Mouse (Mus musculus) adipose tissue, adult 10 weeks (tissue): ENCODE results near the gene Srd5a3. TPM values are rescaled to one million over a fixed set of nuclear protein-coding genes. Genes with fewer than 3 reads are reported as not detected.

ENCODE experiments used
- polyA plus RNA-seq: library from polyadenylated mRNA; stranded (reverse); fragments of 350-450 nt; fragmentation: Illumina TruSeq; extraction: RNeasy Lipid Tissue Mini Kit (QIAGEN cat#74804); gene quantifications from one replicate; pipeline ENCODE4 v1.2.3, GENCODE M21; 2014; ENCODE audit warnings: low read depth, low replicate concordance

Gene Srd5a3
- 28.1 TPM for polyA plus RNA-seq

DNA sequence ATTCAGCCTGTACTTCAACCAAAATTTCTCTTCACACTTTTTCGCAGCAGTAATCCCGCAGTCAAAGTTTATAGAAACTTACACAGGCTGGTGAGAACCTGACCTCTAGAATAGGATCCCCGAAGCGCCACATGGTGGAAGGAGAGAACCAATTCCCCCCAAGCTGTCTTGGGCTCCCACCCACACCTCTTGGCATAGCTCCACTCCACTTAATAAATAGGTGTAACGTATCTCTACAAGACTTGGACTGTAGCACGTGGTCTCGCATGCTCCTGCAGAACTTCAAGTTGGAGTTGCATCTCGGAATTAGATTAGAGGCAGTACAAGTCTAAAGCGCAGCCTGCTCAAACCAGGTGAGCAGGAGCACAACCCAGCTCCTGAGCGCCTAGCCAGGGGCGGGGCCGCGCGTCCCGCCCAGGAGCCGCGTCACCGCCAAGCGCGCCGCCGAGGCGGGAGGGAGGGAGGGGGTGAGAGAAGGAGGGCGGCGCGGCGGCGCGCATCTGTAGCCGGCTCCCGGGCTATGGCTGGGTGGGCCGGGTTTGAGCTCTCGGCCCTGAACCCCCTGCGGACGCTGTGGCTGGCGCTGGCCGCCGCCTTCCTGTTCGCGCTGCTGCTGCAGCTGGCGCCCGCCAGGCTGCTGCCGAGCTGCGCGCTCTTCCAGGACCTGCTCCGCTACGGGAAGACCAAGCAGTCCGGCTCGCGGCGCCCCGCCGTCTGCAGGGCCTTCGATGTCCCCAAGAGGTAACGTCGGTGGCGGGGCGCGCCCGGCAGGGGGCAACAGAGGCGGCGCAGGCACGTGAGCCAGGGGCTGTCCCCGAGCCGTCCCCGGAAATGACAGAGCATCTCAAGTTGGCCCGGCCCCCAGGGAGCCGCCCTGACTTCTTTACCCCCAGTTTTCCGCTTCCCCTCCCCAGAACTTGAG is at the start of gene Srd5a3:
Gene Srd5a3 (plus strand): TSS at position 464 of the 922 bp plus-strand sequence.

DNA sequence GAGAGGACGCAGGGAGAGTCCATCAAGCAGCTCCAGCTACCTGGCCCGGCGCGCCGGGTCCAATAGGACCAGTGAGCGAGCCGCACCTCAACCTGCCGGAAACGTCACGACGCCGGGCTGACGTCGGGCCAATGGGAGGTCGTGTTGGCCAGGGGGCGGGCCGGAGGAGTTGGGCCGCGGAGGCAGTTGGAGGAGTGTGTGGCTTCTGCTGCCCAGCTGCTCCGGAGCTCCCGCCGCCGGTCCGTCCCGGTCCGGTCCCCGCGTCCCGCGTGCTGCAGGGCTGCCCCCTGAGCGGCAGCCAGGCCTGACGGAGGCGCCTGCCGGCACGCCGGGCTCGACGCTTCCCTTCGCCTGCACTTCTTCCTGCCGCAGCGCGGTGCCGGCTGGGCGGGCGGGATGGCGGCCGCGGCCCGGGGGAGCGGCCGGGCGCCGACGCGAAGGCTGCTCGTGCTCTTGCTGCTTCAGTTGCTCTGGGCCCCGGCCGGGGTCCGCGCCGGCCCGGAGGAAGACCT is 43.7 kb downstream of the Srd5a3 start, which contains the start of gene Tmem165:
Gene Tmem165 (plus strand): TSS at position 131 of the 512 bp plus-strand sequence.

Other genes starting within 250 kb of the Srd5a3 start
- gene Kdr, start 161.8 kb upstream of the Srd5a3 start, polyA plus RNA-seq: 29.5 TPM
- 54.4 TPM for gene Tmem165, start 43.6 kb downstream of the Srd5a3 start, polyA plus RNA-seq
- gene Clock, start 164.5 kb downstream of the Srd5a3 start, polyA plus RNA-seq: 15.0 TPM
- 13.0 TPM for gene Pdcl2, start 190.9 kb downstream of the Srd5a3 start, polyA plus RNA-seq
- gene Nmu, start 223.5 kb downstream of the Srd5a3 start, polyA plus RNA-seq: not detected